Mouse (Mus musculus) forebrain, embryonic 12.5 days (tissue): ENCODE data around the gene Btbd3. TPM values are rescaled to one million over a fixed set of nuclear protein-coding genes. Genes with fewer than 3 reads are reported as not detected.
A peak's percentile ranks its signal among the peaks of the same experiment; 100 is the strongest.

Experiments used
- ATAC-seq: fragments of 200-750 bp; cut with Nextera tagmentation; 2 replicates; pipeline ENCODE4 v1.8.0; 2017; ENCODE audit warnings: moderate TSS enrichment; ENCODE audit not compliant: low FRiP score
- H3K27ac ChIP-seq: fragments of 300-500 bp; sonication (generic); 2 replicates; pipeline ENCODE4 v1.5.1; 2016; ENCODE audit warnings: mild to moderate bottlenecking
- H3K27me3 ChIP-seq: fragments of 300-500 bp; sonication (generic); 2 replicates; pipeline ENCODE4 v1.6.1; 2016; ENCODE audit warnings: mild to moderate bottlenecking
- H3K36me3 ChIP-seq: fragments of 300-500 bp; sonication (generic); replicated peaks from 2 replicates; pipeline ENCODE4 v1.6.1; 2016; ENCODE audit warnings: mild to moderate bottlenecking
- H3K4me1 ChIP-seq: fragments of 300-500 bp; sonication (generic); 2 replicates; pipeline ENCODE4 v1.6.1; 2016
- H3K4me2 ChIP-seq: fragments of 300-500 bp; sonication (generic); 2 replicates; pipeline ENCODE4 v1.6.1; 2016; ENCODE audit warnings: mild to moderate bottlenecking, moderate library complexity
- H3K4me3 ChIP-seq: fragments of 300-500 bp; sonication (generic); replicated peaks from 2 replicates; pipeline ENCODE4 v1.5.1; 2016; ENCODE audit warnings: mild to moderate bottlenecking
- H3K9ac ChIP-seq: fragments of 300-500 bp; sonication (generic); 2 replicates; pipeline ENCODE4 v1.6.1; 2016; ENCODE audit warnings: mild to moderate bottlenecking
- H3K9me3 ChIP-seq: fragments of 300-500 bp; sonication (generic); 2 replicates; pipeline ENCODE4 v1.6.1; 2016
- WGBS: fragments of 180-500 bp; shearing (Covaris S2); methylation state at CpG from one replicate; pipeline ENCODE4 v1.1.7; 2016; 5-methylcytosine and 5-hydroxymethylcytosine counted together
- polyA plus RNA-seq: library from polyadenylated mRNA; unstranded; fragments of >200 nt; fragmentation: Nextera tagmentation; extraction: Ambion mirVana; gene quantifications from 2 replicates; pipeline ENCODE4 v1.2.1, GENCODE M21; 2016

Gene Btbd3
- polyA plus RNA-seq, 1 experiment from 2014 or later, result 15.3 TPM

DNA sequence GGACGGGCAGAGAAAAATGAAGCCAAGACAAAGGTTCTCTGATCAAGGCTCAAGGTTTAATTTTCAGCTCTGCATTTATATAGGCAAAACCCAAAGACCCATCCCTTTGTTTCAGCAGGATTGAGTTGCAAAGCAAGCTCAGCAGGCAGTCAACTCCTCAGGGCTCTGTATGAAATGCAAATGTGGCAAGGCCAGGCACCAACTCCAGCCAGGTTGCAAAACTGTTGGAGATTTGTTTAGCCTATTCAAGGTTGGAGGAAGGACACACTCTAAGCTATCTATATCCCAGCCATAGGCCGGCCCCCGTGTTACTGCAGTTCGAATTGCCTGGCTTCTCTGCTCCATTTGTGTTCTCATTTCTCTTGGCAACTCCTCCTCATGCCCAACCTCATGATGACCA is 259.2 kb downstream of the Btbd3 start:
- Histone ChIP-seq H3K27me3 (no peaks in the 10 kb centered on the region), H3K27ac (no peak overlapping the region), H3K9me3 (no peaks in the 10 kb centered on the region), H3K36me3 (no peaks in the 10 kb centered on the region), H3K4me3 (no peak overlapping the region), H3K9ac (no peak overlapping the region), H3K4me2 (no peak overlapping the region), H3K4me1 (no peaks in the 10 kb centered on the region)
- 39% methylated on average over 4 of the region's 4 CpGs for WGBS
- ATAC-seq, result no peak

DNA sequence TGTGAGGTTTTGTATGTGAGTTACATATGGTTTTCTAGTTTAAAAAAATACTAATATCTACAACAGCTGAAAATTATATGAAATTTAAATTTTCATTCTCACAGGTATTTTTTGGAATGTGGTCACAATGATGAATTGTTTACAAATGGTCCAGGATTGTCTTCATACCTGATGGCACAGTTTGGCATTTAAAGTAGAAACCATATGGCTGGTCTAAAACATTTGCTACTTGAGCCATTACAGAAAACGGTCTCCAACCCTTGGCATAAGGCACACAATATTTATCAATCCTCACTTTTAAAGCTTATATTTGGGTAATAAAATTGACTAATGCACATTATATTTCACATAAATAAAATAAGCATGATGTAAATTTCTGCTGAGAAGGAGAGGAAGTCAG is 272.1 kb downstream of the Btbd3 start:
- Histone ChIP-seq H3K27me3 (no peaks in the 10 kb centered on the region), H3K27ac (no peak overlapping the region), H3K4me1 (peaks cover 5% of the 10 kb centered on the region), H3K4me3 (no peak overlapping the region), H3K9ac (no peak overlapping the region), H3K9me3 (no peaks in the 10 kb centered on the region), H3K4me2 (no peak overlapping the region), H3K36me3 (no peaks in the 10 kb centered on the region)
- WGBS, result 92% methylated on average over 1 of the region's 1 CpGs
- ATAC-seq, result no peak

DNA sequence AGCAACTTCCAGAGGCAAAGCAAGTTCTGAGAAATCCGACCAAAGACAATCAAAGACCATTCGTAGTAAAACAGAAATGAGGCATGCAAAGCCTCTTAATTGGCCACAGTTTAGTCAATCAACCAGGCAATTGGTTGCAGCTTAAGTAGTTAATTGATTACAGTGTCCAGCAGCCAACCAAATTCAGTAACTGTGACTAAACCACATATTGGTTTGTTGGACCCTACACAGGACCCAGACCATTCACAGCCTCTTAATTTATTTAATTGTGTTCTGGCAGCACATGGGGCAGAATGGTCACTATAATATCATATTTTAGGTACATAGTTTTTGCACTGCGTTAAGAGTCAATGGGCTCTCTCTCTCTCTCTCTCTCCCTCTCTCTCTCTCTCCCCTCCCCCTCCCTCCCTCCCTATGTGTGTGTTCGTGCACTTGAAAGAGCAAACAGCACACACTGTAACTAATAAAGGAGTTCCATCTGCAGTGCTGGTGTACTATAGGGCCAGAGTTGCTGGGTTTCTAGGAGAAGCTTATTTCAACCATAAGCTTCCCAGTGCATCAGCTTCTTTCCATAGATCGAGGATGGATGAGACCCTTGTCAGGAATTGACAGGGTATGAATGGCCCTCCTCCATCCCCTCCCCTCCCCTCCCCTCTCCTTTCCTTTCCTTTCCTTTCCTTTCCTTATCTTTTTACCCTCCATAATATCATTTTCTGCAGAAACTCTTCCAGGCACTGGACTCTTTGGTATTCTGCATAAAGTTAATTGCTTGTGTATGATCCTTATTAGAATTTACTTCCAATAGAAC is 275.0 kb downstream of the Btbd3 start:
- 12% methylated on average over 5 of the region's 5 CpGs for WGBS
- no peak overlapping the region for H3K4me2 ChIP-seq
- no peak overlapping the region for H3K9ac ChIP-seq
- H3K27me3 ChIP-seq, result no peaks in the 10 kb centered on the region
- H3K4me3 ChIP-seq, result no peak overlapping the region
- no peak overlapping the region for H3K27ac ChIP-seq
- peak; percentile 58 for ATAC-seq
- no peaks in the 10 kb centered on the region for H3K9me3 ChIP-seq
- peaks cover 5% of the 10 kb centered on the region for H3K4me1 ChIP-seq
- H3K36me3 ChIP-seq, result no peaks in the 10 kb centered on the region

DNA sequence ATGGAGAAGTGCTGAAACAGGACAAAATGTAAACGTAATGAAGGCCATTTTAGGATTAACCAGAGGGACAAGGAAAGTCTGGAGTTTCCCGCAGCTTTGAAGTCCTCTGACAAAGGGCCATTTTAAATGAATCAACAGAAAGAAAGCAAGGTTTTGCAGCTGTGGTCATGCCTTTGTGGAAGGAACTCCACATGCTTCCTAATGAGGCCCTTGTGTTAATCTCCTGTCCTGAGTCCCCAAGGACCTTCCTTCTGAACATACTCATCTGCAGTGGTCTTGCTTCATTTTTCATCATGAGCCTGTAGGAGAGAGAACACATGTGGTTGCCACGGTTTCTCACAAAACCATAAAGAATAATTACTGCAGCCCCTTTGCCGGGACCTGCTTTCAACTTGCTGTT is 275.6 kb downstream of the Btbd3 start:
- peak; percentile 36; the same call in 1 of the 2 replicates for ATAC-seq
- WGBS, result 11% methylated on average over 4 of the region's 4 CpGs

DNA sequence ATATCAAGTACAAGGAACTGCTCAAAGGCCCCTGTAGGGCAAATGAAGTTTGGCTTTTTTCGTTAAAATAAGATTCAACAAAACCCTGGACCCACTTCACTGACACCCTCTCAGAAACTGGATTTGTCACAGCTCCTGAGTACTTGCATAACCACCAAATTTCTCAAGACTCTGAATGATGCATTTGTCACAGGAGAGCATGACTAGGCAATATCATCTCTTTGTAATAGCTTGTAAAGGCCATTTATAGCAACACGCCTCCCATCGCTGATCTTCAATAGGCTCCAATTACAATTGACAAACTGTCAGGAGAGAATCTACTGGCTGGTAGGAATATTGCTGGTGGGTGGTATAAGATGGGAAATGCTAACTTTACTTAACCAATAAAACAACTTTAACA is 283.3 kb downstream of the Btbd3 start:
- Histone ChIP-seq H3K9me3 (no peaks in the 10 kb centered on the region), H3K27me3 (no peaks in the 10 kb centered on the region), H3K9ac (no peak overlapping the region), H3K36me3 (no peaks in the 10 kb centered on the region), H3K4me2 (no peak overlapping the region), H3K4me1 (no peaks in the 10 kb centered on the region), H3K27ac (no peak overlapping the region), H3K4me3 (no peak overlapping the region)
- 67% methylated on average over 3 of the region's 3 CpGs for WGBS
- ATAC-seq, result no peak

More for the DNA sequence above, 275.6 kb downstream of the Btbd3 start:
- Histone ChIP-seq H3K4me1 (peaks cover 5% of the 10 kb centered on the region), H3K4me3 (no peak overlapping the region), H3K27ac (no peak overlapping the region), H3K4me2 (no peak overlapping the region), H3K36me3 (no peaks in the 10 kb centered on the region), H3K9ac (no peak overlapping the region), H3K9me3 (no peaks in the 10 kb centered on the region), H3K27me3 (no peaks in the 10 kb centered on the region)

DNA sequence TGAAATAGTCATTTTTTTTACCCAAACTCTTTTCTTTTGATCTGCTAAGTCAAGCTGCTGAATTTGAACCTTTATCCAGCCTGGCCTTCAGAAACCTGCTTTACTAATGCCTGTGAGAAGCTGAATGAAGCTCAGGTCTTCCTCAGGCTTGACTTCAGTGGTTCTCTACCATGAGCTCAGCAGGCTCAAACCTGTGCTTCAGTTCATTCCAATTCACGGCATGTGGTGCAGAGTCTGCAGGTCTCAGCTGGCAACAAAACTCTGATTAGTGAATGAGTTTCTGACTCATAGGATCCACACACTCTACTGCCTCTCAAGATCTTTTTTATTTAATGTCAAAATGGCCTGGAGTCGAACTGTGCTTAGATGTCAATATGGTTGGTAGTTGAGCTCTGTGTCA is 292.6 kb downstream of the Btbd3 start:
- Histone ChIP-seq H3K9ac (no peak overlapping the region), H3K4me2 (no peak overlapping the region), H3K36me3 (no peaks in the 10 kb centered on the region), H3K4me1 (no peaks in the 10 kb centered on the region), H3K27ac (no peak overlapping the region), H3K9me3 (no peaks in the 10 kb centered on the region), H3K4me3 (no peak overlapping the region), H3K27me3 (no peaks in the 10 kb centered on the region)
- whole genome bisulfite sequencing, result 85% methylated on average over 2 of the region's 2 CpGs
- ATAC-seq, result no peak

DNA sequence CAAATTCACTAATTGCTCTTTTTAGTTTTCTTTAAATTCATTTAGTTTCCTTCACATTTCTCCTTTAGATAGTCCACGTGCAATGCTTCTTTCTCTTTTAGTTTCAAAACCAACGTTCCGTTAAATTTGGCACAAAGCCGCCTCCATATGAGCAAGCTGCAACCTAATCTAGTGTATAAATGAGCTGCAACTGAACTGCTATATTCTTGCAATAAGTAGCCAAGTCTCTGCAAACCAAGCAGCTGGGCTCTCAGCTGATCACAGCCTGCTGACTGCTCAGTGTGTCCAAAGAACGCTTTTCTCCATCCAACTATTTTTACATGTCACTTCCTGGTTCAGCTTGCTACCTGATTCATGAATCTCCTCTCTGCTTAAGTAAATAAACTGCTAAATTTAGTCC is 295.2 kb downstream of the Btbd3 start:
- Histone ChIP-seq H3K4me3 (no peak overlapping the region), H3K4me1 (no peaks in the 10 kb centered on the region), H3K27ac (no peak overlapping the region), H3K4me2 (no peak overlapping the region), H3K36me3 (no peaks in the 10 kb centered on the region), H3K9me3 (no peaks in the 10 kb centered on the region), H3K9ac (no peak overlapping the region), H3K27me3 (no peaks in the 10 kb centered on the region)
- 63% methylated on average over 5 of the region's 5 CpGs for WGBS
- ATAC-seq, result peak; percentile 77; the same call in 1 of the 2 replicates

DNA sequence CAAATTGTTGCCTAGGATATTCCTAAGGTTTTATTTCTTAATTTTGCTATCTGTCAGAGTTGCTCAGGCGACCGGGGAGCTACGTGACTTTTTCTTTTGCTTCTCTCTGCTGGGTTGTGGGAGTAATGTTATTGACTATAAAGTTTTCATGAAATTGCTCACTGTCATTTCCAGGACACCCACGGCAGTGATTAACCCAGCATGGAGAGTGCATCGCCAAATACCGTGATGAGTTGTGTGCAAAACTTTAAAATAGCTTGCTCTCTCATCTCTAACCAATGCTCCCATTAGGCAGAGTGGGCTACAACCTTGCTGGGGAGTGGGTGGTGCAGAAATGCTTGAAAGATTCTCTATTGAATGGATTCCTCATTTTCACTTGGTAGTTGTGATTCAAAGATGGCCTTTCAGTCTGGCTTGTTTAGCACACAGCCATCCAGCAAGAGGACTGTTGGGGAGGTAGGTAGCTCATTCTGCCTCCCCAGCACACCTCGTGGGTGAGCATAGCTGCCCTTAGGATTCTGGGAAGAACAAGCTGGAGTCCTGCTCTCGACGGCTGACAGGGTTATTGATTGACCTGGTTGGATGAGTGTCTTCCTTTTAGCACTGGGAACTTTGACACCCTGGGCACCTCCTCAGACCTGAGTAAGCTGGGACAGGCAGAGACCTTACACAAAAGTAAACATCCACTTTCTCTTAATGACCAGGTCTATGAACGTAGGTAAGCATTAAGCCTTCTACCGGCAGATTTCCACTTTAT is 298.9 kb downstream of the Btbd3 start:
- 92% methylated on average over 11 of the region's 11 CpGs for WGBS
- Histone ChIP-seq H3K4me2 (no peak overlapping the region), H3K27ac (no peak overlapping the region), H3K27me3 (no peaks in the 10 kb centered on the region), H3K9ac (no peak overlapping the region), H3K9me3 (no peaks in the 10 kb centered on the region), H3K4me1 (no peaks in the 10 kb centered on the region), H3K4me3 (no peak overlapping the region), H3K36me3 (no peaks in the 10 kb centered on the region)
- no peak for ATAC-seq

DNA sequence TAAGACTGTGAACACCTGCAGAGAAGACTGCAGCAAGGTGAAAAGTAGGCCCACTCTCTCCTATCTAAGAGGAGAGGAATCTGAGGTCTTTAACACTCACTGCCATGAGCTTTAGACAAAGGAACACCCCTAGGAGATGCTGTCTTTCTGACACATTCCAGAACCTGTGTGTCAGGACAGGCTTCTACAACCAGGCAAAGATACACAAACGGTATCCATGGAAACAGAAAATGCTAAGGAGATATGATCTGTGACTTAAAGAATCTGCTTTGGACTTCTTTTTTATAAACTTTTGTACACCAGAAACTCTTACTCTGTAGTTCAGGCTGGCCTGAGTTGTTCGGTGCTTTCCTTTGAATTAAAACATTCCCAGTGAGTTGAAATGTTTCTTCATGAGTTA is 329.6 kb downstream of the Btbd3 start:
- no peak overlapping the region for H3K27ac ChIP-seq
- no peak for ATAC-seq
- no peak overlapping the region for H3K9ac ChIP-seq
- WGBS, result 84% methylated on average over 2 of the region's 2 CpGs
- H3K4me3 ChIP-seq, result no peak overlapping the region
- H3K36me3 ChIP-seq, result no peaks in the 10 kb centered on the region
- H3K9me3 ChIP-seq, result no peaks in the 10 kb centered on the region
- H3K27me3 ChIP-seq, result no peaks in the 10 kb centered on the region
- H3K4me2 ChIP-seq, result no peak overlapping the region
- H3K4me1 ChIP-seq, result no peaks in the 10 kb centered on the region

DNA sequence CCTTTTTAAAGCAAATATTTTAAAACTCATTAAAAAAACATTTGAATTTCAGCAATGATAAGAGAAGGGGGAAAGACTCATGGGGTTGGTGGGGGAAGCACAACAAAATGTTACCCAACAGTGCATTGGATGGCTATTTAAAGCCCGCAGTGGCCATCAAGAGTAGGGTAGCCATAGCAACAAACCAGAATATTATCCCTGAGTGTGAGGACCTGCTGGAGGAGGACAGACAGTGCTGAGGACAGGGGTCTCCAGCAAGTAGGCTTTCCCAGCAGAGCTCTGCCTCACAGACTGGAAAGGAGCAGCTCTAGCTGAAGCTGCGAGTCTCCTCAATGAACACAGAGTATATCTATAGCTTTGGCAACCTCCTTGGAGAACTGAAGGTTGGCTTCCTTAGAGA is 331.0 kb downstream of the Btbd3 start:
- 91% methylated on average over 2 of the region's 2 CpGs for WGBS
- Histone ChIP-seq H3K27me3 (no peaks in the 10 kb centered on the region), H3K4me1 (no peaks in the 10 kb centered on the region), H3K36me3 (no peaks in the 10 kb centered on the region), H3K4me3 (no peak overlapping the region), H3K27ac (no peak overlapping the region), H3K9me3 (no peaks in the 10 kb centered on the region), H3K9ac (no peak overlapping the region), H3K4me2 (no peak overlapping the region)
- no peak for ATAC-seq

DNA sequence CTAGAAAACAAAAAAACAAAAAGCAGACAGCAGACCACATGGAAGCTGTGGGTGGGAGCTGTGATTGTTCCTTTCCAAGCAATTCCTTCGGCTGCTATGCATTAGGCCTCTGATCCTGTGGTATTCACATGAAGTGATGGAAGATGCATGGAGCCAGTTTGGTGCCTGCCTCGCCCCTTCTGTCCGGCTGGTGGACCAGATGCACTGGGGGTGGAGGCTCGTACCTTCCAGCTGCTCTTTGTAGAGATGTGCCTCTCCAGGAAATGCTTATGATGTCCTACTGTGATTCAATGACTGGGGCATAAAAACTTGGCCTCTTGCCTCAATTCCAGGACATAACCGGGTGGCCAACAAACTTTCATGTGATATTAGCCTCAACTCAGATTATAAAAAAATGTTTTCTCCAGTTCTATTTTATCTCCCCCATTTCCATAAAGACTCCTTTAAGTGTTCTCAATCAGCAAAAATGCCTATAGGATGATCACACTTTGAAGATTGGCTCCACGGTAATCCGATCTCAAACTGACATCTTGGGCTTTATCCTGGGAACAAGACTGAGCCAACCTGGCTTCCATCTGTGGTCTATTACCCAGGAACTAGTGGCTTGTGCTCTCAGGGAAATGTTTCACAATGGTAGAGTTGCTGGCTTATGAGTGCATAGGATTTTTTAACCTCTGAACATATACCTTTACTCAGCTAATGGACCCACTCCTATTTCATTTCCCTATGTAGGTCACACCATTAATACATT is 331.6 kb downstream of the Btbd3 start:
- Histone ChIP-seq H3K27me3 (no peaks in the 10 kb centered on the region), H3K4me2 (no peak overlapping the region), H3K4me1 (no peaks in the 10 kb centered on the region), H3K9ac (no peak overlapping the region), H3K4me3 (no peak overlapping the region), H3K27ac (no peak overlapping the region), H3K36me3 (no peaks in the 10 kb centered on the region), H3K9me3 (no peaks in the 10 kb centered on the region)
- WGBS, result 94% methylated on average over 7 of the region's 7 CpGs
- ATAC-seq, result no peak

DNA sequence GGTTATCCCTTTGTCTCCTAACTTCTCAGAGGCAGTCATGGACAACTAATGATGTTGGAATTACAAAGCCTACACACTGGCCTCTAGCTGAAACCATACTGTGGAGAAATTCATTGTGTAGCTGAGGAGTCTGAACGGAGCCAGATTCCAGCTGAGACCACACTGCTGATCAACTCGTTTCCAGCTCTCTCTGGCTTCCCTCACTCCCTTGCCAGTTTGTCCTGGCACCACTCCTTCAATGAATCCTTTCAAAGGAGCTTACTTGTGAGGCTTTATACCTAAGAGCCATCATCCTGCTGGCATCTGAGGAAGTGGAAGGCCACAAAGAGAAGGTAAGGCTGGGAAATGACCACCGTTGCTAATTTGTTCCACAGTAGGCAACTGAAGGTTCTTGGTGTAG is 332.7 kb downstream of the Btbd3 start:
- Histone ChIP-seq H3K27ac (no peak overlapping the region), H3K36me3 (no peaks in the 10 kb centered on the region), H3K9me3 (no peaks in the 10 kb centered on the region), H3K27me3 (no peaks in the 10 kb centered on the region), H3K4me3 (no peak overlapping the region), H3K9ac (no peak overlapping the region), H3K4me2 (no peak overlapping the region), H3K4me1 (no peaks in the 10 kb centered on the region)
- no peak for ATAC-seq
- 50% methylated on average over 3 of the region's 3 CpGs for WGBS
